Mouse (Mus musculus) thymus, adult 2 months (tissue): ENCODE data around the gene Acsl3. TPM values are rescaled to one million over a fixed set of nuclear protein-coding genes. Genes with fewer than 3 reads are reported as not detected.

ENCODE experiments used
- DNase-seq: peaks from one replicate; pipeline ENCODE4 v3.0.0; 2021
- H3K27ac ChIP-seq: fragments of 200-500 bp; 2 replicates; pipeline ENCODE4 v1.5.1; 2012; ENCODE audit warnings: low read length, control low read depth; ENCODE audit not compliant: control insufficient read depth, insufficient read depth
- H3K27me3 ChIP-seq: fragments of 200-500 bp; 2 replicates; pipeline ENCODE4 v1.6.1; 2012; ENCODE audit warnings: mild to moderate bottlenecking, low read length, moderate library complexity, mixed read lengths; ENCODE audit not compliant: control insufficient read depth, insufficient read depth
- H3K36me3 ChIP-seq: fragments of 200-500 bp; 2 replicates; pipeline ENCODE4 v1.6.1; 2012; ENCODE audit warnings: mild to moderate bottlenecking, low read length, moderate library complexity; ENCODE audit not compliant: control insufficient read depth, insufficient read depth
- H3K4me1 ChIP-seq: fragments of 200-500 bp; replicated peaks from 2 replicates; pipeline ENCODE4 v1.6.1; 2012; ENCODE audit warnings: low read length; ENCODE audit not compliant: control insufficient read depth, insufficient read depth
- H3K4me3 ChIP-seq: fragments of 200-500 bp; 2 replicates; pipeline ENCODE4 v1.5.1; 2012; ENCODE audit warnings: mild to moderate bottlenecking, low read length, control low read depth, moderate library complexity; ENCODE audit not compliant: control insufficient read depth, insufficient read depth
- CTCF ChIP-seq: fragments of 200-500 bp; IDR thresholded peaks from 2 replicates; pipeline ENCODE4 v1.5.1; 2012; ENCODE audit warnings: mild to moderate bottlenecking, control low read depth, low read length, moderate library complexity, borderline replicate concordance; ENCODE audit not compliant: control insufficient read depth, poor library complexity, insufficient read depth; ENCODE audit errors: extremely low read depth
- POLR2A ChIP-seq: fragments of 200-500 bp; IDR thresholded peaks from 2 replicates; pipeline ENCODE4 v1.6.1; 2012; ENCODE audit warnings: mild to moderate bottlenecking, low read length, control low read depth, moderate library complexity; ENCODE audit not compliant: control insufficient read depth, poor library complexity, insufficient read depth; ENCODE audit errors: extremely low read depth
- WGBS: fragments of 180-500 bp; shearing (Covaris S2); methylation state at CpG from one replicate; pipeline ENCODE4 v1.1.7; 2018; 5-methylcytosine and 5-hydroxymethylcytosine counted together
- polyA plus RNA-seq: library from polyadenylated mRNA; depleted of rRNA; stranded (reverse); fragments of >200 nt; gene quantifications from 2 replicates; pipeline ENCODE4 v1.2.3, GENCODE M21; 2012

Gene Acsl3
- polyA plus RNA-seq, 1 experiment: 10.2 TPM

DNA sequence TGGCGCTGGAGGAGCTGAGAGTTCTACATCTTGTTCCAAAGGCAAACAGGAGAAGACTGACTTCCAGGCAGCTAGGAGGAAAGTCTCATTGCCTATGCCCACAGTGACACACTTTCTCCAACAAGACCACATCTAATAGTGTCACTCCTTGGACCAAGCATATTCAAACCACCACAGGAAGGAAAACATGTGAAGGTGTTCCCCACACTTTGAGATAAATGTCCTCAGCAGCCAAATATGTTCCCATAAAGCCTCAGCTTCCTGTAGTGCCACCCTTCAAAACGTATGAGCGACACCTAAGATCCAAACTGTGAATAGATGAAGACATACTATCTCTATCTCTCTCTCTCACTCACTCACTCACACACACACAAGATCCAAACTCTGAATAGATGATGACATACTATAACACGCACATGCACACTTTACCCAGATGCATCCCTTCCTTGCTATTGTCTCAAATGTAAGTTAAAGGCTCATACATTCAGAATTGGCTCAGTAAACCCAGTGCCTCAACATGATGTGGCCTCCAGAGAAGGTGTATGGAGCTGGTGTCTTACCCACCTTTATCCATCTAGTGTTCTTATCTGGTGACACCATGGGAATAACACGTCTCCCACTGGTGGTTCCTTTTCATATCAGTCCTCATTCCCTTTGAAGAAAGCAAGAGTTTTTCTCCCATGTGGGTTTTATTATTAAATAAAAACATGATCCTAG is 53.1 kb downstream of the Acsl3 start:
- TF ChIP-seq CTCF: no peak
- Histone ChIP-seq H3K27ac (no peak overlapping the region), H3K4me1 (no peaks in the 10 kb centered on the region), H3K27me3 (no peaks in the 10 kb centered on the region), H3K36me3 (no peaks in the 10 kb centered on the region), H3K4me3 (no peak overlapping the region)
- no peak for DNase-seq
- WGBS: 46% methylated on average over 5 of the region's 5 CpGs

- no peak overlapping the region for H3K27ac ChIP-seq
- WGBS: 11% methylated on average over 17 of the region's 17 CpGs
- TF ChIP-seq POLR2A (no peak), CTCF (peak; percentile 78; the same call in 1 of the 2 replicates)
- no peaks in the 10 kb centered on the region for H3K36me3 ChIP-seq
- H3K27me3 ChIP-seq: no peaks in the 10 kb centered on the region
- peak; percentile 83 for DNase-seq
- no peaks in the 10 kb centered on the region for H3K4me1 ChIP-seq
- H3K4me3 ChIP-seq: no peak overlapping the region
Measured at GRCm38 (mm10) chr1:78724458-78725190, 67.0 kb downstream of the Acsl3 start.

GRCm38 (mm10) chr1:78725191-78725490 is 67.5 kb downstream of the Acsl3 start:
- Histone ChIP-seq H3K36me3 (no peaks in the 10 kb centered on the region), H3K4me3 (no peak overlapping the region), H3K27me3 (no peaks in the 10 kb centered on the region), H3K4me1 (no peaks in the 10 kb centered on the region), H3K27ac (no peak overlapping the region)
- no peak for TF ChIP-seq CTCF
- no peak for TF ChIP-seq POLR2A
- no peak for DNase-seq
- WGBS: 39% methylated on average over 3 of the region's 3 CpGs

GRCm38 (mm10) chr1:78725617-78726223 is 68.1 kb downstream of the Acsl3 start:
- TF ChIP-seq CTCF (no peak), POLR2A (no peak)
- Histone ChIP-seq H3K27me3 (no peaks in the 10 kb centered on the region), H3K27ac (no peak overlapping the region), H3K4me3 (no peak overlapping the region), H3K4me1 (no peaks in the 10 kb centered on the region), H3K36me3 (no peaks in the 10 kb centered on the region)
- WGBS: 87% methylated on average over 6 of the region's 6 CpGs
- DNase-seq: no peak

- Histone ChIP-seq H3K27ac (no peak overlapping the region), H3K36me3 (no peaks in the 10 kb centered on the region), H3K4me3 (no peak overlapping the region), H3K4me1 (no peaks in the 10 kb centered on the region), H3K27me3 (no peaks in the 10 kb centered on the region)
- 93% methylated on average over 9 of the region's 9 CpGs for WGBS
- no peak for DNase-seq
- TF ChIP-seq CTCF (no peak), POLR2A (no peak)
Measured at GRCm38 (mm10) chr1:78730114-78730720, 72.6 kb downstream of the Acsl3 start.

- H3K36me3 ChIP-seq: no peaks in the 10 kb centered on the region
- no peaks in the 10 kb centered on the region for H3K4me1 ChIP-seq
- WGBS: 94% methylated on average over 9 of the region's 9 CpGs
- no peak overlapping the region for H3K4me3 ChIP-seq
- H3K27ac ChIP-seq: no peak overlapping the region
- DNase-seq: no peak
- no peak for TF ChIP-seq POLR2A
- no peak for TF ChIP-seq CTCF
- H3K27me3 ChIP-seq: no peaks in the 10 kb centered on the region
Measured at GRCm38 (mm10) chr1:78732290-78732689, 74.7 kb downstream of the Acsl3 start.
